Mouse (Mus musculus) CH12.LX (cell line): ENCODE data around the gene Gtsf1l. TPM values are rescaled to one million over a fixed set of nuclear protein-coding genes. Genes with fewer than 3 reads are reported as not detected.

Experiments
- DNase-seq: peaks from one replicate; pipeline ENCODE4 v3.0.0-alpha.2; 2013; ENCODE audit errors: extremely low read depth
- H3K27ac ChIP-seq: 2 replicates; pipeline ENCODE4 v1.5.1; 2012; ENCODE audit warnings: low read depth, mild to moderate bottlenecking, control low read depth, moderate library complexity; ENCODE audit not compliant: insufficient read depth
- H3K27me3 ChIP-seq: replicated peaks from 2 replicates; pipeline ENCODE3; 2012; ENCODE audit warnings: inconsistent platforms
- H3K36me3 ChIP-seq, 2 experiments: replicated peaks in 1 of 2; 2 replicates each; pipeline versions ENCODE3 to v1.6.1; 2012; ENCODE audit warnings: inconsistent platforms in 1 of 2, low read length in 1 of 2, mild to moderate bottlenecking in 1 of 2, mixed read lengths in 1 of 2, moderate library complexity in 1 of 2; ENCODE audit not compliant: control insufficient read depth in 1 of 2, insufficient read depth in 1 of 2
- H3K4me1 ChIP-seq, 2 experiments: 2 replicates each; pipeline ENCODE4 v1.6.1; 2012; ENCODE audit warnings: inconsistent platforms in 1 of 2, moderate library complexity in 1 of 2; ENCODE audit not compliant: insufficient read depth in 2 of 2, control insufficient read depth in 1 of 2
- H3K4me2 ChIP-seq: 2 replicates; pipeline ENCODE4 v1.6.1; 2012; ENCODE audit warnings: low read depth, mild to moderate bottlenecking, control low read depth; ENCODE audit not compliant: poor library complexity, insufficient read depth, severe bottlenecking
- H3K4me3 ChIP-seq, 3 experiments: fragments of 150-350 bp in 1 of 3; sonication (generic) in 1 of 3; replicated peaks in 1 of 3; 2 replicates each; pipeline versions ENCODE3 to v1.5.1; 2011 to 2012; ENCODE audit warnings: low read depth in 2 of 3, low read length in 2 of 3, mild to moderate bottlenecking in 2 of 3, moderate library complexity in 2 of 3, control low read depth in 1 of 3, improper control_type of control experiment in 1 of 3, inconsistent platforms in 1 of 3, mixed read lengths in 1 of 3; ENCODE audit not compliant: poor library complexity in 1 of 3
- H3K79me2 ChIP-seq: replicated peaks from 2 replicates; pipeline ENCODE4 v1.6.1; 2012; ENCODE audit warnings: mild to moderate bottlenecking, moderate library complexity; ENCODE audit not compliant: control insufficient read depth, poor library complexity, insufficient read depth, severe bottlenecking; ENCODE audit errors: extremely low read depth
- H3K9ac ChIP-seq: 2 replicates; pipeline ENCODE4 v1.6.1; 2012; ENCODE audit warnings: low read depth, mild to moderate bottlenecking, control low read depth, moderate library complexity; ENCODE audit not compliant: insufficient read depth
- H3K9me3 ChIP-seq: replicated peaks from 2 replicates; pipeline ENCODE3; 2012; ENCODE audit warnings: low read length, inconsistent platforms, mixed read lengths
- CTCF ChIP-seq, 2 experiments: IDR thresholded peaks in 1 of 2; conservative IDR thresholded peaks in 1 of 2; 2 replicates each; pipeline ENCODE4 v1.5.1; 2011 to 2012; ENCODE audit warnings: low read depth in 2 of 2, low read length in 2 of 2, improper control_type of control experiment in 1 of 2, inconsistent platforms in 1 of 2, mild to moderate bottlenecking in 1 of 2, moderate library complexity in 1 of 2
- E2F4 ChIP-seq: IDR thresholded peaks from 2 replicates; pipeline ENCODE4 v1.6.1; 2011; ENCODE audit warnings: low read depth, low read length, improper control_type of control experiment; ENCODE audit not compliant: insufficient replicate concordance
- ETS1 ChIP-seq: conservative IDR thresholded peaks from 2 replicates; pipeline ENCODE4 v1.6.1; 2012; ENCODE audit warnings: low read depth, mild to moderate bottlenecking, inconsistent platforms, low read length, improper control_type of control experiment, moderate library complexity
- GABPA ChIP-seq: IDR thresholded peaks from 2 replicates; pipeline ENCODE4 v1.6.1; 2012; ENCODE audit warnings: low read depth, low read length, improper control_type of control experiment, inconsistent platforms; ENCODE audit not compliant: insufficient replicate concordance
- JUN ChIP-seq: IDR thresholded peaks from 2 replicates; pipeline ENCODE4 v1.6.1; 2011; ENCODE audit warnings: low read depth, mild to moderate bottlenecking, low read length, improper control_type of control experiment, moderate library complexity; ENCODE audit not compliant: insufficient read depth
- MAFK ChIP-seq: IDR thresholded peaks from 2 replicates; pipeline ENCODE4 v1.6.1; 2011; ENCODE audit warnings: low read length, improper control_type of control experiment; ENCODE audit not compliant: insufficient replicate concordance
- MAX ChIP-seq: IDR thresholded peaks from 2 replicates; pipeline ENCODE4 v1.6.1; 2011; ENCODE audit warnings: low read length, improper control_type of control experiment
- MEF2A ChIP-seq: IDR thresholded peaks from 2 replicates; pipeline ENCODE4 v1.6.1; 2014; ENCODE audit warnings: low read depth, mild to moderate bottlenecking, inconsistent platforms, low read length, improper control_type of control experiment, borderline replicate concordance
- NRF1 ChIP-seq: IDR thresholded peaks from 2 replicates; pipeline ENCODE4 v1.6.1; 2014; ENCODE audit warnings: low read depth, mild to moderate bottlenecking, inconsistent platforms, low read length, improper control_type of control experiment, moderate library complexity
- SMC3 ChIP-seq: IDR thresholded peaks from 2 replicates; pipeline ENCODE4 v1.6.1; 2011; ENCODE audit warnings: low read depth, low read length, improper control_type of control experiment
- UBTF ChIP-seq: IDR thresholded peaks from 2 replicates; pipeline ENCODE4 v1.6.1; 2012; ENCODE audit warnings: low read depth, mild to moderate bottlenecking, inconsistent platforms, low read length, improper control_type of control experiment, moderate library complexity
- ZC3H11A ChIP-seq: IDR thresholded peaks from 2 replicates; pipeline ENCODE4 v1.6.1; 2012; ENCODE audit warnings: low read depth, mild to moderate bottlenecking, inconsistent platforms, low read length, improper control_type of control experiment
- ZKSCAN1 ChIP-seq: IDR thresholded peaks from 2 replicates; pipeline ENCODE4 v1.6.1; 2012; ENCODE audit warnings: low read depth, inconsistent platforms, low read length, improper control_type of control experiment, borderline replicate concordance
- ZMIZ1 ChIP-seq: IDR thresholded peaks from 2 replicates; pipeline ENCODE4 v1.6.1; 2012; ENCODE audit warnings: low read depth, mild to moderate bottlenecking, inconsistent platforms, low read length, improper control_type of control experiment
- ZNF384 ChIP-seq: IDR thresholded peaks from 2 replicates; pipeline ENCODE4 v1.6.1; 2012; ENCODE audit warnings: low read depth, low read length, improper control_type of control experiment, inconsistent platforms
- dilution Hi-C: fragments of 300-500 bp; cut with MboI; formaldehyde crosslinking; loops from 2 replicates; pipeline ENCODE4 v1.14.3; 2020; ENCODE audit warnings: low sequenced_read_pairs; ENCODE audit not compliant: extremely low pct_unique_long_range_greater_than_20kb, extremely low pct_ligation_motif_present
- in situ Hi-C: fragments of 300-500 bp; cut with MboI; formaldehyde crosslinking; loops from 3 replicates; pipeline ENCODE4 v1.14.3; 2019; ENCODE audit warnings: low sequenced_read_pairs, low pct_ligation_motif_present, low pct_unique_long_range_greater_than_20kb, mixed read lengths
- polyA plus RNA-seq: library from polyadenylated mRNA; unstranded; fragments of >175 nt; gene quantifications from 2 replicates; pipeline ENCODE4 v1.2.1, GENCODE M21; 2012; ENCODE audit warnings: low read depth; ENCODE audit not compliant: insufficient read length
- total RNA-seq, 2 experiments: library from RNA; depleted of rRNA; stranded (reverse); fragments of 300-350 nt in 1 of 2; fragments of >200 nt in 1 of 2; gene quantifications; 2 replicates each; pipeline ENCODE4 v1.2.3; 2012 to 2014

The Gtsf1l gene
- total and polyA plus RNA-seq, 3 experiments, result not detected

GRCm38 (mm10) chr2:163110706-163111105 is 23.1 kb upstream of the Gtsf1l start:
- DNase-seq, result no peak
- Histone ChIP-seq H3K36me3 (no peaks in the 10 kb centered on the region), H3K4me3 (no peak overlapping the region), H3K4me1 (no peaks in the 10 kb centered on the region), H3K9ac (no peak overlapping the region), H3K4me2 (no peak overlapping the region), H3K27ac (no peak overlapping the region), H3K27me3 (peaks cover 84% of the 10 kb centered on the region), H3K79me2 (no peaks in the 10 kb centered on the region), H3K9me3 (peaks cover 29% of the 10 kb centered on the region)
- dilution Hi-C loops (no loop called here), in situ Hi-C loops (no loop called here)
- no peak for TF ChIP-seq MEF2A
- no peak for TF ChIP-seq NRF1
- TF ChIP-seq ZKSCAN1, result no peak
- no peak for TF ChIP-seq UBTF
- TF ChIP-seq E2F4, result no peak
- TF ChIP-seq MAFK, result no peak

GRCm38 (mm10) chr2:163108385-163108784 is 20.7 kb upstream of the Gtsf1l start:
- TF ChIP-seq JUN (no peak), UBTF (no peak), ETS1 (no peak), ZKSCAN1 (no peak), GABPA (no peak), ZNF384 (no peak), CTCF (conservative IDR thresholded peaks at IDR 0.05 in 1 of 2, IDR thresholded peaks at IDR 0.05 in 1 of 2; ENCODE audit: low read depth in 2 of 2, low read length in 2 of 2) (no peak), ZMIZ1 (no peak), E2F4 (no peak), MAX (no peak), SMC3 (no peak), ZC3H11A (no peak)
- Histone ChIP-seq H3K4me2 (no peak overlapping the region), H3K9ac (no peak overlapping the region), H3K4me3 (no peak overlapping the region), H3K9me3 (peaks cover 30% of the 10 kb centered on the region), H3K36me3 (no peaks in the 10 kb centered on the region), H3K27me3 (peaks cover 84% of the 10 kb centered on the region), H3K4me1 (peaks cover 4 to 7% of the 10 kb centered on the region in 2 experiments), H3K27ac (no peak overlapping the region), H3K79me2 (no peaks in the 10 kb centered on the region)
- dilution Hi-C loops, result no loop called here
- in situ Hi-C loops, result loop anchor here (10.0 kb wide), 1 partner anchor 206 kb away; no protein-coding TSS in a partner anchor
- DNase-seq, result no peak
